Mouse (Mus musculus): Measurements from ENCODE around the gene 1700016C15Rik.

The 1700016C15Rik gene

GRCm38 (mm10) chr1:177796193-177796939 is 66.8 kb downstream of the 1700016C15Rik start, which contains the start of gene Adss:
Adss (minus strand) TSS chr1:177796511.
- DNase-seq (ENCODE audit: extremely low spot score, low spot score) = peak; percentile 97

- DNase-seq (ENCODE audit: extremely low spot score, low spot score) = no peak
Measured at GRCm38 (mm10) chr1:177797151-177797755, 67.6 kb downstream of the 1700016C15Rik start.

All from neural tube, embryonic 10.5 days (tissue).